ENCODE assay signal across 25 mouse cellular contexts in the genomic region with DNA sequence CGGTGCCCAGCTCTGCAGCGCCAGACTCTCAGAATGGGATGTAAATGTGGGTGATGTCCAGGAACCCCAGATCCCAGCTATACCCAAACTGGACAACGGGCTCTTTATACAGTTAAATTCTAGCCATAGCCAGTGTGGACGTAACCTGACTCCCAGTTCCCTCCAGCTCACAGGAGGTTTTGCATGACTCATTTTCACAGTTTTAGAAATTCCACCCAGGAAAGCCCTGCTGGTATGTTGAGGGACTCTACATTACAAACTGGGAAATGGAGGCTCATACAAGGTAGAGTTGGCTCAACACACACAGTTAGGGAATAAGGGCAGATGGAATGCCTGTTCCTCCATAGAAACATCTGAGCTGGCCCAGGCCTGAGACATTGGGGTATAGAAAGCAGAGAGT.
DNase-seq lines count a peak whose midpoint lies in the region; ATAC-seq lines count a peak whose summit lies in the region.
"Had no signal": no experiment of that assay in that cellular context is flagged by ENCODE, and none has a peak within 500 bp of the region (broad histone marks: within the 10 kb centered on the region; RNA-seq: fewer than 3 reads in every experiment).

No protein-coding gene starts in this region.

- intact Hi-C loops in heart, postnatal 25 days (cut with DNase I), result no loop called here

- no peak overlapping the region for H3K4me2 ChIP-seq in midbrain, embryonic 15.5 days
- H3K4me2 ChIP-seq: embryonic facial prominence, embryonic 12.5 days; embryonic facial prominence, embryonic 15.5 days; forebrain, embryonic 12.5 days; forebrain, embryonic 15.5 days; heart, embryonic 12.5 days; heart, embryonic 15.5 days; hindbrain, embryonic 12.5 days; hindbrain, embryonic 15.5 days had no signal

- H3K4me1 ChIP-seq in midbrain, embryonic 15.5 days, result peaks cover 13% of the 10 kb centered on the region
- H3K4me1 ChIP-seq: embryonic facial prominence, embryonic 15.5 days had no signal

- no peaks in the 10 kb centered on the region for H3K9me3 ChIP-seq in midbrain, embryonic 15.5 days
- H3K9me3 ChIP-seq: embryonic facial prominence, embryonic 12.5 days; embryonic facial prominence, embryonic 15.5 days; forebrain, embryonic 12.5 days; forebrain, embryonic 15.5 days; heart, embryonic 12.5 days; heart, embryonic 15.5 days; hindbrain, embryonic 12.5 days; hindbrain, embryonic 15.5 days had no signal

- H3K4me3 ChIP-seq in midbrain, embryonic 15.5 days, result no peak overlapping the region
- H3K4me3 ChIP-seq: embryonic facial prominence, embryonic 12.5 days; embryonic facial prominence, embryonic 15.5 days; forebrain, embryonic 12.5 days; forebrain, embryonic 15.5 days; gastrocnemius, adult 2 months; heart, embryonic 12.5 days; heart, embryonic 15.5 days; hindbrain, embryonic 12.5 days; hindbrain, embryonic 15.5 days had no signal

- no peaks in the 10 kb centered on the region for H3K27me3 ChIP-seq in midbrain, embryonic 15.5 days (replicated peaks)
- H3K27me3 ChIP-seq: embryonic facial prominence, embryonic 12.5 days; embryonic facial prominence, embryonic 15.5 days; forebrain, embryonic 12.5 days; forebrain, embryonic 15.5 days; heart, embryonic 12.5 days; heart, embryonic 15.5 days; hindbrain, embryonic 12.5 days; hindbrain, embryonic 15.5 days had no signal

- no peak overlapping the region for H3K9ac ChIP-seq in midbrain, embryonic 15.5 days
- H3K9ac ChIP-seq: embryonic facial prominence, embryonic 12.5 days; embryonic facial prominence, embryonic 15.5 days; forebrain, embryonic 12.5 days; forebrain, embryonic 15.5 days; heart, embryonic 12.5 days; heart, embryonic 15.5 days; hindbrain, embryonic 12.5 days; hindbrain, embryonic 15.5 days had no signal

- no peaks in the 10 kb centered on the region; the same call in none of the 2 replicates for H3K36me3 ChIP-seq in midbrain, embryonic 15.5 days (replicated peaks)
- H3K36me3 ChIP-seq: embryonic facial prominence, embryonic 12.5 days; embryonic facial prominence, embryonic 15.5 days; forebrain, embryonic 15.5 days; heart, embryonic 12.5 days; heart, embryonic 15.5 days had no signal

- DNase-seq in 3134 (ENCODE audit: extremely low read depth, insufficient read length, low spot score), result peak; percentile 50
- DNase-seq in 3T3-L1 (ENCODE audit: low read depth, low spot score), result peak; percentile 48
- peak; percentile 67 for DNase-seq in NIH3T3 (ENCODE audit: low read depth)
- DNase-seq in fibroblast of lung, adult 2 months (ENCODE audit: low read depth), result peak; percentile 36
- DNase-seq in gastrocnemius, postnatal 25 days, result no peak
- no peak for DNase-seq in heart, postnatal 25 days (ENCODE audit: low spot score)
- DNase-seq: adrenal gland, adult 2 months; adrenal gland, postnatal 14 days; B cell, adult 2 months; gastrocnemius, postnatal 14 days; heart, adult 18-20 months; heart, postnatal 10 days; kidney, adult 2 months had no signal

- WGBS in midbrain, embryonic 15.5 days, result 94% methylated on average over 4 of the region's 4 CpGs

- ATAC-seq in midbrain, embryonic 15.5 days (replicated peaks), result no peak
- ATAC-seq: CD4-positive, CD25-positive, alpha-beta regulatory T cell, adult 4 months; forebrain, embryonic 15.5 days; intestine, postnatal 0 days had no signal

- H3K27ac ChIP-seq in midbrain, embryonic 15.5 days, result no peak overlapping the region
- H3K27ac ChIP-seq: embryonic facial prominence, embryonic 12.5 days; embryonic facial prominence, embryonic 15.5 days; forebrain, embryonic 12.5 days; forebrain, embryonic 15.5 days; gastrocnemius, adult 2 months; heart, embryonic 15.5 days; hindbrain, embryonic 12.5 days; hindbrain, embryonic 15.5 days had no signal

Comparison
In these comparisons a context has a peak if more than half of its experiments do, and no peak if none do; other contexts are left out.
1. DNase-seq: peak in 3134 (single experiment), 3T3-L1 (single experiment), NIH3T3 (single experiment) and fibroblast of lung, adult 2 months (single experiment); none in gastrocnemius, postnatal 25 days (single experiment) and heart, postnatal 25 days (single experiment).